Mouse (Mus musculus) splenic B cell, adult 2 months (primary cell): ENCODE measurements around the gene Tex33.

ENCODE experiments used
- DNase-seq: peaks from one replicate; pipeline ENCODE4 v3.0.0-alpha.2; 2011; ENCODE audit warnings: low read depth, low spot score
- H3K27me3 ChIP-seq: 2 replicates; pipeline ENCODE4 v1.6.1; 2012; ENCODE audit warnings: mild to moderate bottlenecking, low read length, moderate library complexity, mixed read lengths; ENCODE audit not compliant: control insufficient read depth, poor library complexity, insufficient read depth, severe bottlenecking
- H3K36me3 ChIP-seq: 2 replicates; pipeline ENCODE4 v1.6.1; 2012; ENCODE audit warnings: mild to moderate bottlenecking, low read length, moderate library complexity, mixed read lengths; ENCODE audit not compliant: control insufficient read depth, poor library complexity, insufficient read depth, severe bottlenecking

The Tex33 gene

DNA sequence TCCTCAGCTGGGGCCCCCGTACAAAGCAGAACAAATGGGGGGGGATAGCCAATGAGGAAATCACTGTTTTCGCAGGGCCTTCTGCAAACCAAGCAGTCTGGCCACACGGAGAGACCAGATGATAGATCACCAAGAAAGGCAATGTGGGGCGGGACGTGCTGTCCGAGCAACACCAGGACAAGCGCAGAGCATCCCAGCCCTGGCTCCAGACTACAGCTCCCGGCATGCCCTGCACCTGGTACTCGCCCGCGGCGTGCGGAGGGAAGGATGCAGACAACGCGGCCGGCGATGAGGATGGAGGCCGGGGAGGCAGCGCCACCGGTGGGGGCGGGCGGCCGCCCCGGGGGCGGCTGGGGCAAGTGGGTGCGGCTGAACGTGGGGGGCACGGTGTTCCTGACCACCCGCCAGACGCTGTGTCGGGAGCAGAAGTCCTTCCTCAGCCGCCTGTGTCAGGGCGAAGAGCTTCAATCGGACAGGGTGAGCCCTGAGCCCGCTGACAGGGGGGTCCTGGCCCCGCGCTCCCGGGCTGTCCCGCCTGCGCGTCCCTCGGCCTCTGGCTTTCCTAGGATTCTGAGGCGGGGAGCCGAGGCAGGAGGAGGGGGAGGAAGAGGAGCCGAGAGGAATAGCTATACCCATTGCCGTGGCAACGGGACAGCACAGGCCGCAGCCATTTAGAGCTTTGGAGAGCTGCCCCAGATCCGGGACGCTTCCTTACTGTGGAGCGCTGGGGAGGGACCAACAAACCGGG lies 32.9 kb upstream of the Tex33 start, which contains the start of gene Kctd17:
Gene Kctd17, plus strand, starts transcription at position 174 of the 748 bp plus-strand sequence.
- DNase-seq, result no peak
- no peaks in the 10 kb centered on the region for H3K36me3 ChIP-seq
- no peaks in the 10 kb centered on the region; the same call in 1 of the 2 replicates for H3K27me3 ChIP-seq

- Histone ChIP-seq H3K36me3 (no peaks in the 10 kb centered on the region), H3K27me3 (no peaks in the 10 kb centered on the region; the same call in 1 of the 2 replicates)
- no peak for DNase-seq
These were observed 29.5 kb upstream of the Tex33 start for GRCm38 (mm10) chr15:78425230-78425629.

GRCm38 (mm10) chr15:78424507-78424906 lies 28.8 kb upstream of the Tex33 start:
- no peaks in the 10 kb centered on the region for H3K36me3 ChIP-seq
- DNase-seq, result no peak

GRCm38 (mm10) chr15:78422046-78422956 lies 26.6 kb upstream of the Tex33 start:
- H3K36me3 ChIP-seq, result no peaks in the 10 kb centered on the region
- H3K27me3 ChIP-seq, result no peaks in the 10 kb centered on the region
- DNase-seq, result peak; percentile 89

More at GRCm38 (mm10) chr15:78424507-78424906, 28.8 kb upstream of the Tex33 start:
- H3K27me3 ChIP-seq, result no peaks in the 10 kb centered on the region; the same call in 1 of the 2 replicates

GRCm38 (mm10) chr15:78420395-78420794 lies 24.7 kb upstream of the Tex33 start:
- Histone ChIP-seq H3K36me3 (no peaks in the 10 kb centered on the region), H3K27me3 (no peaks in the 10 kb centered on the region)
- no peak for DNase-seq

DNA sequence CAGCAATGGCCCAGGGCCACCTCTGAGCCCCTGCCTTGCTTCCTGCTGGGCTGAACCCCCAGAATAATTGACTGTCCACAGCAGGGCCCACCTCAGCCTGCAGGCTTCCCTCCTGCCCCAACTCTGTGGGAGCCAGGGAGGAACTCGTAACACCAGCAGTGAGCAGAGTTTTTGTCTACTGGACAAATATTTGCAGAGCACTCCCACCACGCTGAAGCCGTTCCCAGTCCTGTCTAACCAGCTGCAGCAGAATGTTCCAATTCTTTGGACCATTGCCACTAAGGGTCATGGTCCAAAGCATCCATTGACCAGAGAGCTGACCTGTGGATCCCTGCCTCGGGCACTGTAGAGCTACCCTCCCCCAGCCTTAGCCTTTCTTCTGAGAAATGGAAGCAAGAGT lies 21.2 kb upstream of the Tex33 start:
- Histone ChIP-seq H3K27me3 (no peaks in the 10 kb centered on the region), H3K36me3 (no peaks in the 10 kb centered on the region)
- DNase-seq, result no peak

DNA sequence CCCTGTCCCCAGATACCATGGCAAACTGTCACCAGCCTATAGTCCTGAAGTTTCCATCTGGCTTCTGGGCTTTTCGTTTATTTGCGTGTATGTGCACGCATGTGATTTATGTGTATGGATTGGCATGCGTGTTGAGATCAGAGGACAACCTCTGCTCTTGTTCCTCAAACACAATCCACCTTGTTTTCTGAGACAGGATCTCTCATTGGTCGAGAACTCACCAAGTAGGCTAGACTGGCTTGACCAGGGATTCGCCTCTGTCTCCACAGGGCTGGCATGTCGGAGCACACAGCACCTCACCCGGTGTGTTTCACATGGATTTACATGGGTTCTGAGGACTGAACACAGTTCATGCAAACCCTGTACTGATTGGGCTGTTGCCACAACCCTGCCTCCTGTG lies 18.4 kb upstream of the Tex33 start:
- DNase-seq, result no peak
- Histone ChIP-seq H3K27me3 (no peaks in the 10 kb centered on the region), H3K36me3 (peaks cover 2% of the 10 kb centered on the region; the same call in 1 of the 2 replicates)

DNA sequence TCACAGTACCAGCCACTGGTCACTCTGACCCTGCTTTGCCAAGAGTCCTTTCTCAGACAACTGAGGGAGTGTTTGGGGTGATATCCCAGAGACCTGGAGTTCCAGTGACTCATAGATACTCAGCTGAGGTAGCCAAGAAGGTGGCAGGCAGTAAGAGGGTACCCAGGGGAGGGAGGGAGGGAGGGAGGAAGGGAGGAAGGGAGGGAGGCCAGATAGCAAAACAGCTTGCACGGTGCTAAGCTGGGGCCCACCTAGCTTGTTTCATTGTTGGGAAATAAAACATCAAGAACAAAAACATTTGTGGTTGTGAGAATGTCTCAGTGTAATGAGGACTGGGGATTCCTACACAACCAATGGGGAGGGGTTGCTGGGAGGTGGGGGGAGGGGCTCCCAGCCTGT lies 18.0 kb upstream of the Tex33 start:
- DNase-seq, result no peak
- H3K36me3 ChIP-seq, result peaks cover 2% of the 10 kb centered on the region; the same call in 1 of the 2 replicates
- no peaks in the 10 kb centered on the region for H3K27me3 ChIP-seq

GRCm38 (mm10) chr15:78413083-78413718 lies 17.5 kb upstream of the Tex33 start:
- no peak for DNase-seq
- no peaks in the 10 kb centered on the region for H3K27me3 ChIP-seq
- peaks cover 2% of the 10 kb centered on the region; the same call in 1 of the 2 replicates for H3K36me3 ChIP-seq

- no peak for DNase-seq
- H3K36me3 ChIP-seq, result peaks cover 2% of the 10 kb centered on the region; the same call in 1 of the 2 replicates
- H3K27me3 ChIP-seq, result no peaks in the 10 kb centered on the region
These were observed 13.9 kb upstream of the Tex33 start for GRCm38 (mm10) chr15:78409570-78410052.

DNA sequence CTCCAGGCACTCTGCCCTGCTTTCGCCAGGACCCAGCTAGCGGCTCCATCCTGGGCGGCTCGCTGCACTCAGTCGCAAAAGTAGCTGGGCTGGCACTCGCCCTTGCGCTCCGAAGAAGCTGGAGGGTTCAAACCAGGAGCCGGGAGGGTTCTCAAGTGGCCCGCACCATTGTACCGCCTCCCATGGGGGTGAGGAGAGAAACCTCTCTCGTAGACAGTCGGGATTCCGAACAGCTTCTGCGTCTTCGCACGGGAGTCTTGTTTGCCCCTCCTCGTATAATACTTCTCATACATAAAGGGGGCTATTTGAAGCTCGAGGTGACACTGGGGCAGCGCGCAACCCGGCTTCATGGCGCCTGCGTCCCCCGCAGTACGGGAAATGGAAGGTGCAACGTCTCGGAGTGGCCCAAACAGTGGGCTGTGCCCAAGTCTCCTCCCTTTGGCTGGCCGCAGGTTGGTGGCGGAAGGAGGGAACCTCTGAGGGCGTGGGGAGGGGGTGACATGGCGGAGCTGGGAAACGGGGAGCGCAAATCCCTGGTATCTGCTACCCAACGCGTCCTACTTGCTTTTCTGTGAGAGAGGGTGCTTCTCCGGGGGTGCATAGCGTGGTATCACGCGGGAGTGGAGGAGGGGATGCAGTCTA lies 10.7 kb upstream of the Tex33 start, which contains the start of gene Mpst:
Gene Mpst, plus strand, starts transcription at position 124 of the 642 bp plus-strand sequence.
- DNase-seq, result peak; percentile 88
- Histone ChIP-seq H3K27me3 (no peaks in the 10 kb centered on the region), H3K36me3 (no peaks in the 10 kb centered on the region)

- Histone ChIP-seq H3K27me3 (no peaks in the 10 kb centered on the region), H3K36me3 (no peaks in the 10 kb centered on the region)
- peak; percentile 68 for DNase-seq
These were observed 10.0 kb upstream of the Tex33 start, which contains the start of gene Tst for GRCm38 (mm10) chr15:78405517-78406211. TSS of gene Tst (minus strand) at chr15:78405907.

- DNase-seq, result no peak
- Histone ChIP-seq H3K36me3 (no peaks in the 10 kb centered on the region), H3K27me3 (no peaks in the 10 kb centered on the region)
These were observed 9.4 kb upstream of the Tex33 start for GRCm38 (mm10) chr15:78405098-78405497.
